Mouse (Mus musculus) lung, postnatal 4 days (tissue): ENCODE data around the gene Vmn2r72.

Experiments used
- DNase-seq, 2 experiments: peaks; one replicate each; pipeline ENCODE4 v3.0.0; 2021

The Vmn2r72 gene

DNA sequence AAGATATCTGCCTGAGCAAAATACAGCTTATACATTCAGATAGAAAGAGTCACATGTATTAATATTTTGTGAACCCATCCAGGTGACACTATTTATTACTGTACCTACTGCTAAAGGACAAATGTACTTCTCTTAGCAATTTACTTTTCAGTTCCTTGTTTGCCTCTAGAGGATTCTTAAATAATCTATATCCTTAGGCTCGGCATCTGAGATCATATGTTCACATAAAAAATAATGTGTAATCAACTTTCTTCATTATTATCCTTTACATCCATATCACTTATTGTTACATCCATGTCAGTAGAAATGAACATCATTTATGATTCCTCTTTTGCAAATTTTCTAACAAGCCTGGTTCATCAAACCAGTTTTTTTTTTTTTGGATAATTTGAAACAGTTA, at the start of gene Vmn2r72:
Gene Vmn2r72, minus strand, starts transcription at position 101 of the 400 bp plus-strand sequence.
- DNase-seq: no peak
